Mouse (Mus musculus) CH12.LX (cell line): ENCODE results near the gene Dnaaf2.

Source experiments
- CTCF ChIP-seq, 2 experiments: IDR thresholded peaks in 1 of 2; conservative IDR thresholded peaks in 1 of 2; 2 replicates each; pipeline ENCODE4 v1.5.1; 2011 to 2012; ENCODE audit warnings: low read depth in 2 of 2, low read length in 2 of 2, improper control_type of control experiment in 1 of 2, inconsistent platforms in 1 of 2, mild to moderate bottlenecking in 1 of 2, moderate library complexity in 1 of 2
- ELF1 ChIP-seq: IDR thresholded peaks from 2 replicates; pipeline ENCODE4 v1.6.1; 2014; ENCODE audit warnings: low read depth, mild to moderate bottlenecking, inconsistent platforms, low read length, improper control_type of control experiment
- ETS1 ChIP-seq: conservative IDR thresholded peaks from 2 replicates; pipeline ENCODE4 v1.6.1; 2012; ENCODE audit warnings: low read depth, mild to moderate bottlenecking, inconsistent platforms, low read length, improper control_type of control experiment, moderate library complexity
- MAX ChIP-seq: IDR thresholded peaks from 2 replicates; pipeline ENCODE4 v1.6.1; 2011; ENCODE audit warnings: low read length, improper control_type of control experiment
- POLR2A ChIP-seq: IDR thresholded peaks from 2 replicates; pipeline ENCODE4 v1.6.1; 2011; ENCODE audit warnings: low read depth, mild to moderate bottlenecking, improper control_type of control experiment, low read length
- POLR2AphosphoS2 ChIP-seq: IDR thresholded peaks from 2 replicates; pipeline ENCODE4 v1.6.1; 2011; ENCODE audit warnings: low read depth, low read length, improper control_type of control experiment
- UBTF ChIP-seq: IDR thresholded peaks from 2 replicates; pipeline ENCODE4 v1.6.1; 2012; ENCODE audit warnings: low read depth, mild to moderate bottlenecking, inconsistent platforms, low read length, improper control_type of control experiment, moderate library complexity
- USF2 ChIP-seq: conservative IDR thresholded peaks from 2 replicates; pipeline ENCODE4 v1.6.1; 2011; ENCODE audit warnings: low read depth, low read length, improper control_type of control experiment
- ZC3H11A ChIP-seq: IDR thresholded peaks from 2 replicates; pipeline ENCODE4 v1.6.1; 2012; ENCODE audit warnings: low read depth, mild to moderate bottlenecking, inconsistent platforms, low read length, improper control_type of control experiment
- ZMIZ1 ChIP-seq: IDR thresholded peaks from 2 replicates; pipeline ENCODE4 v1.6.1; 2012; ENCODE audit warnings: low read depth, mild to moderate bottlenecking, inconsistent platforms, low read length, improper control_type of control experiment
- ZNF384 ChIP-seq: IDR thresholded peaks from 2 replicates; pipeline ENCODE4 v1.6.1; 2012; ENCODE audit warnings: low read depth, low read length, improper control_type of control experiment, inconsistent platforms

DNA sequence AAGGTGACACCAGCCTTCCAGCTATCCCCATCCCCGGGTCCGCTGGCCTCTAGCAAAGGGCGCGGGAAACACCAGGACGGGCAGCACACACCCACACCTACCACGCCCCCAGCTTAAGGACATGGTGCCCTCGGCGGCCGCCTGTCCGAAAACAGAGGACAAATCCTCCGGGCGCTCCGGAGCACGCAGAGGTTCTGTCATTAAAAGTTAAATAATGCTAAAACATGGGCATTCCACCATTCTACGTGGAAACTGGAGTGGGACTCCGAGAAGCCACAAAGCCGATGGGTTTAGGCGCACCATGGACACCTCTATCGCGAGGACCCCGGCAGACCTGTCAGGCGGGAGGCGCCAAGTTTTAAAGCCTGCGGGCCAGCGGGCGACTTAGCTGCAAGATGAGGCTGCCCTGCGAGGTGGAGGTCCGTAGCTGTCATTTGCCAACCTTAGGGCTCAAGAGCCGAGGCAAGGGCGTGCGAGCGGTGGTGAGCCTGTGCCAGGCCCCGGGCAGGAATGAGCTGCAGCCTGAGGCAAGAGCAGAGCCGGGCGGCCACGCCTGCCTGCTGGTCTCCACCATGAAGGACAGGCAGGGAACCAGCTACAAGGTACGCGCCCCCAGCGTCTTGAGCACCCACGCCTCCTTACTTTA lies 29.6 kb downstream of the Dnaaf2 start, which contains the start of gene Lrr1:
- no peak for TF ChIP-seq POLR2AphosphoS2
- no peak for TF ChIP-seq USF2
- TF ChIP-seq MAX, result peak; percentile 100
- TF ChIP-seq ETS1, result no peak
- TF ChIP-seq ZMIZ1, result no peak
- TF ChIP-seq ZNF384, result no peak
- TF ChIP-seq CTCF (conservative IDR thresholded peaks at IDR 0.05 in 1 of 2, IDR thresholded peaks at IDR 0.05 in 1 of 2; ENCODE audit: low read depth in 2 of 2, low read length in 2 of 2), result peak in 1 of 2 experiments; percentile 18; a peak in 1 of 4 replicates
- no peak for TF ChIP-seq ZC3H11A
- TF ChIP-seq ELF1, result no peak
- peak; percentile 87 for TF ChIP-seq POLR2A
- no peak for TF ChIP-seq UBTF
